Mouse (Mus musculus) right cerebral cortex, adult 2 months (tissue): ENCODE measurements around the gene Spo11.

ENCODE experiments used
- DNase-seq, 2 experiments: peaks; one replicate each; pipeline ENCODE4 v3.0.0; 2021 to 2022; ENCODE audit warnings: low spot score in 2 of 2

Spo11 gene

GRCm38 (mm10) chr2:173003737-173004136, 26.2 kb downstream of the Spo11 start:
- DNase-seq: no peak

DNA sequence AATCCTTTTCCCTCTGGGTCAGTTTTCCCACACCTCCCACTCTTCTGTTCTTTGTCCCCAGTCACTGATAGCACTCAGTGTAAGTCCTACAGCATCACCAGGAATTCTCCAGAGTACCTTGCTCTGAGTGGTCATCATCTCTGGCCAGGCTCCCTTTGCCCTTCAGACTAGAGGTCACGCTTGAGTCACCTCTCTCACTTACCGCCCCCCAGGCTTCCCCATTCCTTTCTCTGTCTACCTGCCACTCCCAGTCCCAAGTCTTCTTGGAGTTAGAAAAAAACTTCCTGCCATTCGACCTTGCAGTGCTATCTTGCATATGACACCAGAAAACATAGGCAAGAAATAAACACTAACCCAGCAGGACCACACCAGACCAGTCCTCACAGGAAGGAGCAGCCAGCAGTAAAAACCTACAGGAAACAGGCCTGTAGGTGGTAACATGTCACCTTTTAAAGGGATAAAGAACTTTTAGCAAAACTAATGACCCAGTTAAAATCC, 32.8 kb downstream of the Spo11 start:
- DNase-seq: no peak

DNA sequence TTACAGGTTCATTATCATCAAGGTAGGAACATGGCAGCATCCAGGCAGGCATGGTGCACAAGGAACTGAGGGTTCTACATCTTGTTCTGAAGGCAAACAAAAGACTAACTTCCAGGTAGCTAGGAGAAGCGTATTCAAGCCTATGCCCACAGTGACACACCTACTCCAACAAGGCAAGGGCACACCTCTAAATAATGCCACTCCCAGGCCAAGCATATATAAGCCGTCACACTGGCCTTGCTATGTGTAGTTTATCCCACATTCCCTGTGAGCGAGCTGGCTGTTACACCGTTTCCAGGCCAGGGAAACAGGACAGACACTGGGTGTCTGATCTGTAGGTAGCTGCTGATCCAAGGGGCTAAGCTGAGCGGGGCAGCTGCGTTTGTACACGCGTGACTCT, 33.9 kb downstream of the Spo11 start:
- no peak for DNase-seq

DNA sequence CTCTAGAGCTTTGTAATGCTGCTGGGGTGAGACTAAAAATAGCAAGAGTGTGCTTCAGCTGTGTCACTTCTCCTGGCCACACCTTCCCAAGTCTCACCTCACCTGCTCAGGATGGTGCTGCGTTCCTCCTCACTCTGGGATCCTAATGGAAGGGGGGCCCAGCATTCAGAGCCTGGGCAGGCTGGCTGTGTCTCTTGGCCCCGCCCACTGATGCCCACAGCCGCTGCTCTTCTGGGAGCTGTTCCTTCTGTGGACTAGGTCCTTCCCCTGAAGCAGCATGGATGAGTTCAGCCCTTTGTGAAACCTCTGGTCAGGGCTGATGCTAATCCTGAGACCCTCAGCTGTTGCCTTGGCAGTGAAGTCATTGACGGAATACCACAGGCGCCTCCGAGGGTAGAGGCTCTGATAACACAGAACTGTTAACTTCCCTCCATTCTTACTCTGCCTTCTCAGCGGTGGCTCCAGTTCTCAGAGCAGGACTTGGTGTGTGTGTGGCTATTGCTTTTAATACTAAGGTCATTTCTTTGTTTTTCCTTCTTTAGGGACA, 37.3 kb downstream of the Spo11 start:
- DNase-seq: no peak

GRCm38 (mm10) chr2:173017940-173018339, 40.4 kb downstream of the Spo11 start:
- DNase-seq: no peak

- no peak for DNase-seq
Observed at GRCm38 (mm10) chr2:173018618-173019017, 41.1 kb downstream of the Spo11 start.

DNA sequence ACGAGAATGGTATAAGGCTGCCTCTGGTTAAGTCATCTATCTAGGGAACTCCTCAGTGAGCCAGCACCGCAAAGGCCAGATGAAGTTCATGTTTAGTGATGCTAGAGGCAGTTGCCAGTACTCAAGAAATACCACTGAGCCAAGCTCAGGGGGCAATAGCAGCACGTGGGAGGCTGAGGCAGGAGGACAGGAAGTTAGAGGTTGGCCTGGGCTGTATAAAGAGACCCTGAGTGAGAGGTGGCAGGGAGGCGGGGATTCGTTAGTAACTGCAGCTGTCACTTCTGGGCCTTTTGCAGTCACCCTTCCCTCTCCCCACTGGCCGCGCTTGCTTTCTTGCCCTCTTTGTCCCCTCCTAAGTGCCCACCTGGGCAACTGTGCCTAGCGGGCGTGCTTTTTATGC, 41.8 kb downstream of the Spo11 start:
- DNase-seq: no peak

DNA sequence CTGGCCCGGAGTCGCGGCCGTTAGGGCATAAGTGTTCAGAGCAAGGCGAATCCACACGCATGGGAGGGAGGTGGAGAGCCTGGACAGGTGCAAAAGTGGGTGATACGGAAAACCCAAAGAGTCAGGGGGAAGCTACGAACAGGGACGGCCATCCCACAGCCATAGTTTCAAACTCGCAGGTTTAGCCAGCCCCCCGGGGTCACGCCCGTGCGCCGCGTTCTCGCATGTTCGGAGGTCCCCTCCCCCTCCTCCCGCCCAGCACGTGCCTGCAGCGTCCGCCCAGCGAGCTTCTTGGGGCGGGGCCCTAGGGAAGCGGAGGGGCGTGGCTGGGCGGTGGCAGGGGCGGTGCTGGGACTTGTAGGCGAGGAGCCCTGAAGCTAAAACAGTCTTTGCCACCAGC, 42.3 kb downstream of the Spo11 start:
- peak; percentile 73 to 75 for DNase-seq

GRCm38 (mm10) chr2:173020430-173020829, 42.9 kb downstream of the Spo11 start, which contains the start of gene Rbm38:
TSS of gene Rbm38 (plus strand) at chr2:173020498.
- DNase-seq: no peak

GRCm38 (mm10) chr2:173021633-173022055, 44.1 kb downstream of the Spo11 start:
- peak; percentile 93 to 94 for DNase-seq

- no peak for DNase-seq
Observed at GRCm38 (mm10) chr2:173022056-173022681, 44.7 kb downstream of the Spo11 start.

GRCm38 (mm10) chr2:173022813-173023212, 45.3 kb downstream of the Spo11 start:
- DNase-seq: no peak

- DNase-seq: no peak
Observed at GRCm38 (mm10) chr2:173023371-173023851, 45.9 kb downstream of the Spo11 start.

GRCm38 (mm10) chr2:173023966-173024365, 46.5 kb downstream of the Spo11 start:
- DNase-seq: no peak

DNA sequence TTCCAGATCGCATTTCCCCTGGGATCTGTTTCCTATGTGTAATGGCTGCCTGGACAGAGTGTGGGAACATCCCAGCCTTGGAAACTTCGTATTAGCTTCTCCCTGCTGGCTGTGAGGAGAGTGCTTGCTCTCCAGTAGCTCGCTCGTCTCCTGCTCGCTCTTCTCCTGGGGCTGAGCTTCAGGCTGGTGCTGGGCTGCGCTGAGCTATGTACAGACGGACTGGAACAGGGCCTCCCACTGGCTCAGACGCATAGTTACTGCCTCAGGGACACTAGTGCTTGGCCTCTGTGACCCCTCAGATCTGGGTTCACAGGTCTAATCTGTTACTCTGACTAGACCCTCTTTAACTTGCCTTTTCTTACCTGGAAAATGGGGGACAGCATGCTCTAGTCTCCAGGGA, 46.9 kb downstream of the Spo11 start:
- DNase-seq: no peak

GRCm38 (mm10) chr2:173024938-173025337, 47.4 kb downstream of the Spo11 start:
- DNase-seq: no peak

DNA sequence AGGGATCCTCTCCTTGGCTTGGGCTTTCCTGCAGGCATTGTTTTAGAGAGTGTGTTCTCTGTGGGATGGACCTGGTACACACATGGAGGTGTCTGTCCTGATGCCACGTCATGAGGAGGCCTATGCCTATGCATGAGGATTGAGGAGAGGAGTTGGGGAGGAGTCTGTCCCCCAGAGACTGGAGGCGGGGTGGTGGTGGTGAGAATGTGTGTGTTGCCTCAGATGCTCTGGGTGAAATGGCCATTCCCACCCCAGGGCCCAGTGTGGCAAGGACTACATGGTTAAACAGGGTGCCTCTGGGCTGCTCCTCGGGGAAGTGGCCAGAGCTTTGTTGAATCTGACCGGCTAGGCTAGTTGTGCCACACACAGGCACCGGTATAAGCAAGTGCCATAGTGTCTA, 48.8 kb downstream of the Spo11 start:
- no peak for DNase-seq

- DNase-seq: no peak
Observed at GRCm38 (mm10) chr2:173026688-173027131, 49.2 kb downstream of the Spo11 start.

GRCm38 (mm10) chr2:173027169-173027823, 49.8 kb downstream of the Spo11 start:
- DNase-seq: no peak

- no peak for DNase-seq
Observed at GRCm38 (mm10) chr2:173027824-173028495, 50.5 kb downstream of the Spo11 start.

GRCm38 (mm10) chr2:173028508-173029031, 51.1 kb downstream of the Spo11 start:
- no peak for DNase-seq
